Mouse (Mus musculus): ENCODE measurements around the gene Dap. TPM values are rescaled to one million over a fixed set of nuclear protein-coding genes. Genes with fewer than 3 reads are reported as not detected.

The Dap gene
- total RNA-seq, 2 experiments from 2014 or later = 6.0 to 7.2 TPM

Other genes with a start within 250 kb of the Dap start
- gene Ankrd33b, start 143.4 kb downstream of the Dap start, total RNA-seq (2021) = 10 to 100 TPM; 70.4 to 76.4 TPM
- under 1 TPM; 0.57 to 0.79 TPM for gene Ropn1l, start 229.4 kb downstream of the Dap start, total RNA-seq (2021)